Mouse (Mus musculus) monocyte, adult 5-6 weeks (primary cell): ENCODE results near the gene Bsx. TPM values are rescaled to one million over a fixed set of nuclear protein-coding genes. Genes with fewer than 3 reads are reported as not detected.

ENCODE experiments used
- ATAC-seq: fragments of 153-309, 156-312 bp; replicated peaks from 2 replicates; pipeline ENCODE4 v1.8.0; 2017; ENCODE audit warnings: mild to moderate bottlenecking; ENCODE audit not compliant: low TSS enrichment, insufficient number of reproducible peaks, severe bottlenecking, poor library complexity, low FRiP score
- total RNA-seq: library from RNA; stranded (forward); fragments of 200-1000, 200-491, 200-594 nt; gene quantifications from 3 replicates; pipeline ENCODE4 v1.2.3, GENCODE M21; 2017

Gene Bsx
- not detected in 3 replicates for total RNA-seq

DNA sequence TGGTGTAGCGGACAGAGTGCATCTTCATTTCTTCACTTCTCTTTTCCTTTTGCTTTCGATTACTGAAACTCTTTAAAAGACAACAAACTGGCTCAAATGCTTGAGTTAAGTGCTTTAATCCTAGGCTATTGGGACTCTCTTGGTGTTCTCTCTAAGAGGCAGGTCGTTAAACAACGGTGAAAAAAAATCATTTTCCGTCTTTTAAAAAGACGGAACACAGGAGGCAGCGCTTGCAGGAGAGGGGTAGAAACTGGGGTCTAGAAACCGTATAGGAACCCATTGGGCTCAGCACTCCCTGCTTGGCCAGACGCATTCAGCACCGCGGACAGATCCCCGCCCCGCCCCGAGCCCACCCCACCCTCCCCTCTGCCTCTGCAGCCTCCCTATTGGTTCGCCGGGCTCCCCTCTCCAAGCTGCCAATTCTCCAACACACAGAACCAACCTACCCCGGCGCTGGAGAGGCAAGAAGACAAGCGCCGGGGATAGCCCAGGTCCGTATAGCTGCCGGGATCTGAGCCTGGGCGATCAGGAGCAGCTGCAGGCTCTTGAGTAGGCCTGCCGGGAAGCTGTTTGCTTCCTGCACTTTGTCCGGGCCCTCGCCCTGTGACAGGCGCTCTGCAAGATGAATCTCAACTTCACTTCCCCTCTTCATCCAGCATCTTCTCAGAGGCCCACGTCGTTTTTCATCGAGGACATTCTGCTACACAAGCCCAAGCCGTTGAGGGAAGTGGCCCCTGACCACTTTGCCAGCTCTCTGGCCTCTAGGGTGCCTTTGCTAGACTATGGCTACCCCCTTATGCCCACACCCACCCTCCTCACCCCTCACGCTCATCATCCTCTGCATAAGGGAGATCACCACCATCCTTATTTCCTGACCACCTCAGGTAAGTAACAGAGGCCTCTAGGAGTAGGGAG is at the start of gene Bsx:
Gene Bsx, plus strand, starts transcription at position 572 of the 915 bp plus-strand sequence.
- no peak for ATAC-seq

DNA sequence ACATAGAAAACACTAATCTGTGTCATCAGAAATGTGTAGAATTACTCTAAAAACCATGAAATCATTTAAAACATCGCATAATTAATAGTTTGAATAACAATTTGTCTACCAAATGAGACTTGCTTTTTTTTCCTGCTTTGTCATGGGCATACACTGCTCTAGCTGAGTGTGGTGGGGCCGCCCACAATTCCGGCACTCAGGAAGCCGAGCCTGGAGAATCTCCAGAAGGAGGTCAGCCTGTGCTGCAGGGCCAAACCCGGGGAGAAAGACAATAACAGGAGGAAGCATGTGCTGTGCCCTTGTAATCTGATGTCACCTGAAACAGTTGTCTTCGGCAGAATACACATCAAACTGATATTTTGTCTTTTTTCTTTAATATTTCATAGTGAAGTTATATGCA is 48.3 kb upstream of the Bsx start:
- no peak for ATAC-seq

DNA sequence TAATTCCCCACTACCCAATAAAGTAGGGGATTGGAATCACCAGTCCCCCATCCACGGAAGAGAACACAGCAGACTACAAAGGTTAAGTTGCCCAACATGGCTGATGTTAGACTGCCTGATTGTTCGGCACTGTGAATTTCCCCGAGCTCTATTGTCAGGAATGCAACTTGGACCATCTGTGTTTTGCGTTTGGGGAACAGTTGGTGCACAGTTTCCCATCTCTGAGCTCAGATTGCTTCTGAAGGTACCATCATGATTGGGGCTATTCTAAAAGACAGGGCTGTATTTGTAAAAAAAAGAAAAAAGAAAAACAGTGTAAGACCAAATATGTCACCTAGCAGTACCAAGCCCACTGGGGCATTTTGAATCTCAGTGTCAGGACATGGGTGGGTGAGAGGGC is 46.6 kb upstream of the Bsx start:
- no peak for ATAC-seq

DNA sequence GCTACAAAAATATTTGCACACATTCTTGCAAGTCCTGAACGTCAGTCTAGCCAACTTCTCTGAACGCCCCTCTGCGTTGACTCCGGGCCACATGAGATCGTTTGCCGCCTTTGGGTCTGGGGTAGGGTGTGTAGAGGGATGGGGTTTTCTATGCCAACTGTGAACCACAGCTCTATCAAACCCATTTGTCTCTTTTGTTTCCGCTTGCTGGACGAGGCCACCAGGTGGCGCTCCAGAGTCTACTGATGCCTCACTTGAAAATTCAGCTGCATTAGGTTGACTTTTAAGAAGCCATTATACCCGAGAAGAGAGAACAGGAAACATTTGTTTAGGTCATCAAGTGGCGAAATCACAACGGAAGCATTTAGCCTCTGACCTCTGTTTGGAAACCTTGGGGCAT is 39.4 kb upstream of the Bsx start:
- ATAC-seq = peak; percentile 71

DNA sequence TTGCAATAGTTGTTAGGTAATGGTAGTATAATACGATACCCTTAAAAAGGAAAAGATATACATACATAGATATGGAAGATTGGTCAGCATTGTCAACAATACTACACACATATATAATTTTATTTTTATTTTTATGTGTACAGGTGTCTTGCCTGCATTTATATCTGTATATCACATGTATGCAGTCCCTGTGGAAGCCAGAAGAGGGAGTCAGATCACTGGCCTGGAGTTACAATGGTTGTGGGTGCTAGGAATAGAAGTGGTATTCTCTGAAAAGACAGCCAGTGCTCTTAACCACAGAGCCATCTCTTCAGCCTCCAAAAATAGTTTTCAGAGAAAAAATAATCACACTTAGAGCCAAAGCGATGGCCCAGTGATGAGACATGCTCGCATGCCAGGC is 37.2 kb upstream of the Bsx start:
- no peak for ATAC-seq

DNA sequence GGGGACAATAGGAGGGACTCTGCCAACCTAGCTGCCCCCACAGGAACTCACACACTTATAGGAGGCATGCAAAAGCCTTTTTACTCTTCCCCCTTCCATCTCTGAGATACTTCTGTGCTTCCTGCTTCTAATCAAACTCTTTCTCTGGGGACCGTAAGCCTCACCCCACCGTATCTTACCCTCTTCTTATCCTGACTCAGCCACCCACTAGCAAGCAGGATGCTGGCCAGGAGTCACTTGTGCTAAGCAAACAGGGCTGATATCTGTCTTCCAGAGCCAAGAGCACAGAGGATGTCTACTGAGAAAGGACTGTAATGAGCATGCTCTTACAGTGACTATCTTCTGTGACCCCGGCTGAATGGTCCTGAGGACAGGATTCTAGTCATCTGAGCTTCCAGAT is 34.3 kb upstream of the Bsx start:
- ATAC-seq = no peak

DNA sequence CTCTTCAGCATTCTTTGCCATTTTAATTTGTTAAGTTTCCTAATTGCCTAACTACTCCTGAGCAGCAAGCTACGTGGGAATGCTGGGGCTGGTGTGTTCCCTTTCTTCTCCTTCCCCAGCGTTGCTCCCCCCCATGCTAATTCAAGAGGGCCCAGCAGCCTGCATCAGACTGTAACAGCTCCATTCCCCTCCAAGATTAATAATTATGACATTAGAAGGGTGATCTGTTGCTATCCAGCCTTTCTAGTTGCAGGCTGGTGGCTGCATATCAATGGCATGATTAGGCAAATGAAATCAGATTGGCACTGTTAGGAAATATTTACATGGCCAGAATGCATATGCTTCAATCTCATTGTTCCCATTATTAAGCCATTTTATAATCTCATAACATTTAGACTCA is 22.4 kb upstream of the Bsx start:
- no peak for ATAC-seq

DNA sequence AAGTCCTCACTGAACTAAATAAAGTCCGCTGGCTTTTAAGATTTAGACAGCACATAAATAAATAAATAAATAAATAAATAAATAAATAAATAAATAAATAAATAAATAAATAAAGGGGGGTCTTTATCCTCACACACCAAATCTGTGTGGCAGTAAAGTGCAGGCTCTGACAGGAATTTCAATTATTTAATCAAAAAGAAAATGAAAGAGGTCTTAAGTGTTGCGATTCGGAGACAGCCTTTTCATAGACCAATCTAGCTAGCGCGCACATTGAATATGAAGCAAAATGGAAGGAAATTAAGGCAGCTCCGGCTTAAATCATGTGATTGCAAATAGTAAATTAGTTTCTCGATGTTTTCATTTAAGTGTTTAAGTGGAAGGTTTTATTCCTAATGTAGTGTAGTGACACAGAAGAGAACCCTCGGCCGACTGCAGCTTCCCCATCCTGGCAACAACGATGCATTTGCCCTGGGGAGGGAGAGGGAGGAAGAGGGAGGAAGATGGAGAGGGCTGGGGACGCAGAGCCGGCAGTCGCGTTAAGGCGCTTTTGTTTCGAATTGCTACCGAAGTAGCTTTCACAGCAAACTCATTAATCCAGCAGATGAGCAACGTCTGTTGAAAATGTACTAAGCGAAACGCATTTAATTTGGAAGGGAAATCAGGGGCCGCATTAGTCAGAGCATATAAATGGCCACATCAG is 15.3 kb upstream of the Bsx start:
- no peak for ATAC-seq

DNA sequence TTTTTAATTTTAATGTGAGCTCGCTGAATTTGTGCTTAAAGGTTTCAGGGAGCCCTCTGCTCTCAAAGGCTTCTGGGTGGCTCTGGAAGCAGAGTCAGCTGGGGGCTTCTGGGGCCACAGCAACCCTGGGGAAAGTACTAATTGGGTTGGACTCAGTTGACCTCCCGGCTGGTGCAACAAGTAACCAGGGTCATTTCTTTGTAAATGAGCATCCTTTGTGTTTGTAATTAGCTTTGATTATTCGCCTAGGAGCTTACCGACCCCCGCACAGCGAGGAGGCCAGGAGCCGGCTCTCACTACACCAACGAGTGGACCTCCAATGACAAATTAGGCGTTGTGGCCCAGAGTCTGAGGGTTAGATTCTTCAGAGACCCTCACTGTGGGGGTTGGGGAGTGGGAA is 14.7 kb upstream of the Bsx start:
- no peak for ATAC-seq

DNA sequence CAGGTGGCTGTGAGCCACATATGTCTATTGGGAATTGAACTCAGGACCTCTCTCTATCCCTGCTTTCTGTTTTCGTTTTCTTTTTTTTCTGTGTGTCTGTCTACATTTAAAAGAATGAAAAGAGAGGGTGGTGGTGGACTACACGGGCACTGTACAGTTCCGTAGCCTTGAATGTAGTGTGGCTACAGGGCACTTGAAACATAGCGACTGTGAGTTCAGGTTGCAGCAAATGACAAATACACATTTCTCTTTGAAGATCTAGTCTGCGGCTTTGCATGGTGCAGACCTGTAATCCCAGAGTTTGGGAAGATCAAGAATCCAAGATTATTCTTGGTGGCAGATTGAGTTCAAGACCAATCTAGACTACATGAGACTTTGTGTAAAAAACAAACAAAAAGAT is 3.6 kb upstream of the Bsx start:
- no peak for ATAC-seq

DNA sequence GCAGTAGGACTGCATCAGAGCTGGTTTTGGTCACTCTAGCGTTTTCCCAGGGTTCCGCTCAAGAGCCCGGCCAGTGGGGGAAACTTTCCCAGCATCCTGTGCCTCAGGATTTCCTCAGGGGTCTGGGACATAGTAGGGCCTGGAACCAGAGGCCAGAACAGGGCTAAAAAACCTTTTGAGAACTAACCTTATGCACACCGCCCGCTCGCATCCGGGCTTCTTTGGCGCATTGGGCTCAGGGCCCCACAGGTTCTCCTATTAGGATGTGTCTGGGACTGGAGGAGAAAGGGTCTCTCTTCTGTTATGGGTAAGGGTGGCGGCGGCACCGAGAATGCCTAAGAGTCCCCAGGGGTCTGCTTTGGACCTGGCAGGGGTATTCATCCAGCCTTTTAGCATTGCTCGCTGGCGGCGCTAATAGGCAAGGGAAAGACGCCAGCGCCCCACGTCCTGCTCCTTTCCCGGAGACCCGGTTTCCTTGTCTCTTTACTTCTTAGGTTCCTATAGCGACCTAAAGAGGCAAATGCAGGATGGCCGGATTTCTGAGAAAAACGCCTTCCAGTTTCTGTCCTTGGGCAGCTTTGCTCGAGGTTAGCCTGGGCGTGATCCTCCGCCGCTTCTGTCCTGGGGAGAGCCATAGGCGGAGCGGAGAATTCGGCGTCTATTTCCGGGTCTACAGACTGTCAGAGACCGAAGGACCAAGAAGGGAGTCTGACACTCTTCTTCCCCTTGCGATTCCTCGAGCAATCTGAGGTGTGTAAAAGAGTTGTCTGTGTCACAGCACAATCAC is 2.4 kb upstream of the Bsx start:
- no peak for ATAC-seq

DNA sequence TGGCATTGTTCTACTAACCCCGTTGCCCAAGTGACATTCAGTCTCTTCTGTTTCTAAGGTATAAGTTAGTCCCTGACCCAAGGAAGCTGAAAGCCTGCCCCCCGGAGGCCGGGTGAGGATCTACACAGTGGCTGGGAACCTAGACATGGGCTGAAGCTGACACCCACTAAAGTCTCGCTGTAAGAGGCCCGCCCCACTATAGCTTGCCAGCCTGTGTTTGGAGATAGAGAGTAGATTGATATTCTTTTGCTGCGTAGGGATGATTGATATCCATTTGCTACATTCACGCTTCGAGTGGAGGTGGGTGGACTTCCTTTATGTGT is 1.8 kb upstream of the Bsx start:
- no peak for ATAC-seq

DNA sequence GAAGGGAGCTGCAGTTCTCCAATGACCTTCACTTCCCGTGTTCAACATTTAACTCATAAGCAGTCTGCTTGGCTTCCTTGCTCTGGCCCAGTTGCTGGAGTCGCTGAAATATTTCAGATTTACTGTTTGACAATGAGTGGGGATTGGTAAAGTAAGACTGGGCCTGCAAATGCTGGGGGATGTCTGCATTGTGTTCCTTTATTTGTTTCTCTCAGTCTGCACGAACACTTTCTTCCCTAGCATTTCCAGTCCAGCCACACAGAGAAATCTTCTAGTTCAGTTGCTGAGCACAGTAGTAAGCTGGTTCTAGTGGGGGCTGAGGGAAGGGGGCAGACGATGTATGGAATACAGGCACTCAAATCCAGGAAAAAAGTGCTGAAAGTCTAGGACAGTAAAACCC is 1.0 kb downstream of the Bsx start:
- no peak for ATAC-seq

DNA sequence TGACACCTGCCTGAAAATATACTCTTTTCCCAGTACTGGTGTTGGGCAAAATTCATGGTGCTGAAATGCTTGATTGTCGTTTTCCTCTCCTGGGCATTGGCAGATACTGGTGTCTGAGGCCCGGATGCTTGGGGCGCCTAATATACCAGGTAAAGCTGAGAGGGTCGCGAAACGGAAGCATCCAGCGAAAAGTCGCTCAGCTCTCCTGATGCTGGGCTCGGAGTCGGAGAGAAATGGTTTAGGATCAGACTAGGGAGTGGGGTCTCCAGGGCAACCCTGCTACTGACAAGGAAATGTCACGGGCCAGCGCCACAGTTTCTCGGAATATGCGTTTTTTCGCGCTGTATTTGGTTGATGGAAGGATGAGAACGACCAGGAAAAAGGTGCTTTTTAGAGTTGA is 1.5 kb downstream of the Bsx start:
- ATAC-seq = no peak

DNA sequence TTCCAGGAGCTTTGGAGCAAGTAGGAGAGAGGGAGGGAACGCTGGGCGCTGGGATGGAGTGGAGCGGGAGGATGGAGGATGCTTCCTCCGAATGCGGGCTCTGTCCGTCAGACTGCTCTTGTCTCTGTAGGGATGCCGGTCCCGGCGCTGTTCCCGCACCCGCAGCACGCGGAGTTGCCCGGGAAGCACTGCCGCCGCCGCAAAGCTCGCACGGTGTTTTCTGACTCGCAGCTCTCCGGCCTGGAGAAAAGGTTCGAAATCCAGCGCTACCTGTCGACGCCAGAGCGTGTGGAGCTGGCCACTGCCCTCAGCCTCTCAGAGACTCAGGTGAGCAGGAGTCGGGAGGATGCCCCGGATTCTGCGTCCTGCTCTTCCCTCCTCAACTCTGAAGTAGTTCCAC is 2.2 kb downstream of the Bsx start:
- ATAC-seq = no peak

DNA sequence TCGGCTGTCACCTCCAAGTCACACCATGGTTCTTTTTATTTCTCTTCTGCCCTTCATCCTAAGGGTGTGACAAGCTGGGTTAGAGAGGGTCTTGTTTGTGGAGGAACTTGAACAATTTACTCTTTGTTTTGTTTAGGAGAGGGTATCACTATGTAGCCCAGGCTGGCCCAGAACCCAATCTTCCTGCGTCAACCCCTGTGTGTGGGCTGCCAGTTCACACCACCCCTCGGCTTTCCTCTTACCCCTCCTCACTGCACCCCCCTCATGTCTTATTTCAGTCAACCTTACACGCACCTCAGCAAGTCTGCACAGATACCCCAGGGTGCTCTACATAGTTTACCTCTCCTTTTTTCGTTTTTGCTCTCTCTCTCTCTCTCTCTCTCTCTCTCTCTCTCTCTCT is 2.8 kb downstream of the Bsx start:
- ATAC-seq = no peak

DNA sequence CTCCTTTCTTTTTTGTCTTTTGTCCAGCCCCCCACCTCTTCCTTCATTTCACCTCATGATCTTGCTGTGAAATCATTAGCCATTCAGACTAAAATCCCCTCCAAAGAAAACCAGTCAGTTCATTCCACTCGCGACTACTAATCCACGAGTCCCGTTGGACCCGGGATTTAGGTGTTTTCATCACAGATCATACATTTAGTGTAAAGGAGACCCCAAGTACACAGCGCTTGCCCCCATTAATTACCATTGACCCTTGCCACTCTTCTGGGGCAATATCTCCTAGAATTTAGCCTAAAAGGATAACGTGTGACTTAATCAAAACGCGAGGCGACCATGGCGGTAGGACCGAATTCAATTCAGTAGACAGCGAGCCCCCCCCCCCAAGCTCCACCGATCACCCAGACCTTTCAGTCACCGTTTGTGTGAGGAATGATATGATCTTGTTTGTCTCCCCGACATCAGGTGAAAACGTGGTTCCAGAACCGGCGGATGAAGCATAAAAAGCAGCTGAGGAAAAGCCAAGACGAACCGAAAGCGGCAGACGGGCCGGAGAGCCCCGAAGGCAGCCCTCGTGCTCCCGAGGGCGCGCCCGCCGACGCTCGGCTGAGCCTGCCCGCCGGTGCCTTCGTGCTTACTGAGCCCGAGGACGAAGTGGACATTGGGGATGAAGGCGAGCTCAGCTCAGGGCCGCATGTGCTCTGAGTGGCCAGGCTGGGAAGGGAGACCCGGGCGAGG is 3.4 kb downstream of the Bsx start:
- no peak for ATAC-seq

DNA sequence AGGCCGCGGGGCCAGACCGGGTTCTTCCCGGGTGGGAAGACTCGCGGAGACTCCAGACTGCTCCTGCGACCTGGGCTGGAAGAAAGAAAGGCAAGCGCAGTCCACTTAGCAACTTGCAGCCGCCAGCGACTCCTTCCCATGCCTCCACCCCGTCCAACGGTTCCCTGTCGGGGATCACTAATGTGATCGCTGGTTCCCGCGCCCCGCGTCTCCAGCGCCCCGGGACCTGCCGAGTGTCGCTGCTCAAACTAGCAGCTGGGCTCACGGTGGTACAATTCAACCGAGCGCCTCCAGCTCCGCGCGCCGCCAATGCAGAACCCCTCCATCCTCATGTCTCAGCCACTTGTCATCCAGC is 3.9 kb downstream of the Bsx start:
- ATAC-seq = no peak

DNA sequence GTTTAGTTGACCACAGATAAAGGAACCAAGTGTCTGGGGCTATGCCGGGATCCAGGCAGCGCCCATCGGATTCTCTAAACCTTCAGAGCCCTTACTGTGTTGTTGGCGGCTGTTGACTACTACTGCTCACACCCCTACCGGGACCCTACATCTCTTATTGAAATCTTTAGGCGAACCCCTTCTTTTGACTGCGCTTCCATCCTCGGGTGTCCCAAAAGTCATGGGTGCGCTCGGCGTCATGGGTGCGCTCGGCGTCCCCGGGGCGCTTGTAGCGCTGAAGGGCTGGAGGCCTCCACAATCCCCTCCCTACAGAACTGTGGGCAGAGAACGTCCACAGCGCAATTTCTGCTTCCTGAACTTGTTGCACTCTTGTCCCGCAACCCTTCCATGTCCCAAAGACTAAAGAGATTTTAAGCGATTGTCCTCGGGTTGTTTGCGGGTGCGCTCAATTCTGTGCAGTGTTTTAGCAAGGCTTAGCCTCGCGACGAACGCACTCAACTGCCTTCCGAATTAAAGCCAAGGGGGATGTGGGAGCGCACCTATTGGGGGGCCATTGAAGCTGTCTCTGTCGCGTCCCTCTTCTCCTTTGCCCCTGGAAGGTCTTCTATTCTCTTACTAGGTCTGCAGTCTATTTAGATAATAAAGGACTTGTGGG is 4.5 kb downstream of the Bsx start:
- ATAC-seq = no peak
